Mouse (Mus musculus) gonadal fat pad, adult 2 months (tissue): ENCODE measurements around the gene Slc39a10. TPM values are rescaled to one million over a fixed set of nuclear protein-coding genes. Genes with fewer than 3 reads are reported as not detected.
"Not testable (repeated sequence)": the region's sequence is repeated elsewhere in the genome, so short reads cannot be mapped to it uniquely, and the experiment has no call there.

ENCODE experiments used
- DNase-seq: peaks from one replicate; pipeline ENCODE4 v3.0.0-alpha.2; 2012; ENCODE audit warnings: low read depth
- polyA plus RNA-seq: library from polyadenylated mRNA; depleted of rRNA; stranded (reverse); fragments of >200 nt; gene quantifications from 2 replicates; pipeline ENCODE4 v1.2.3, GENCODE M21; 2012

Slc39a10 gene
- polyA plus RNA-seq, 1 experiment = 11.9 TPM

DNA sequence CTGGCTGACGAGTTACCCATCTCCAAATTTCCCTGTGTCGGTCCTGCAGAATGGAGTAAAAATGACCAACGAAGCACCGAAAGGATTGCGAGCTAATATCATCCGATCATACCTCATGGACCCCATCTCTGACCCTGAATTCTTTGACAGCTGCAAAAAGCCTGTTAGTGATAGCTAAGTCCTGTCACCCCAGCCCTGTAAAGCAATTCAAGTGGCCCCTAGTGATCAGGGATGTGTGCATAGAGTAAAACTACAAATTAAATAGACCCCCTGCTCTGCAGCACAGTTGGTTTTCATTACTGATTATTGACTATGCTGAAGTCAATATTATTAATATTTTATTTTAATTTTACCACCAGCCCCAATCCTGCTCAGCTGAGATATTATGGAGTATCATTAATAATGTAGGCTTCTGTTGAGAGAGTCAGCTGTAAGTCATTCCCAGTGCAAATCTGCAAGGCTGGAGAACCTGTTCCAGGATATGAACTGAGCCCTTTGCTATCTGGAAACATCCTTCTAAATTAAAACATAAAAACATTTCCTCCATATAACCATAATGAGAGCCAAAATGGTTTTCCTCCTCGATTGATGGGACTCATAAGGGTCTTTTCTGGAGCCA is 122.5 kb downstream of the Slc39a10 start:
- DNase-seq = not testable (repeated sequence)

DNA sequence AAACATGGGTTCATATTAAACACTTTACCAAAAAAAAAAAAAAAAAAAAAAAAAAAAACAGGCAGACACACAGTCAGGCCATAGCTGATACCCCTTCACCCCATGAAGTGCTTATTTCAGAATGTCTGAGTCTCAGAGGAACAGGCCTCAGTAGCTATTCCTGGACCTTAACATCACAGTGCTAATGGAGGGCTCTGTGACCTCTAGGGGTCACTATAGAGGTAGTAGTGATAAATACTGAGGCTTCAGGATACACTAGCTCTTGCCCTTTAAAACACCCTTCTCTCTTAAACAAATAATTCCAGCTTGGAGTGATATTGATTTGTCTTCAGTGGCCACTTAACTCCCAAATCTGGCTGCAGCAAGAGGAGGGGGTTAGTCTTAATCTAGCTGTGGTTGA is 123.3 kb downstream of the Slc39a10 start:
- not testable (repeated sequence) for DNase-seq

DNA sequence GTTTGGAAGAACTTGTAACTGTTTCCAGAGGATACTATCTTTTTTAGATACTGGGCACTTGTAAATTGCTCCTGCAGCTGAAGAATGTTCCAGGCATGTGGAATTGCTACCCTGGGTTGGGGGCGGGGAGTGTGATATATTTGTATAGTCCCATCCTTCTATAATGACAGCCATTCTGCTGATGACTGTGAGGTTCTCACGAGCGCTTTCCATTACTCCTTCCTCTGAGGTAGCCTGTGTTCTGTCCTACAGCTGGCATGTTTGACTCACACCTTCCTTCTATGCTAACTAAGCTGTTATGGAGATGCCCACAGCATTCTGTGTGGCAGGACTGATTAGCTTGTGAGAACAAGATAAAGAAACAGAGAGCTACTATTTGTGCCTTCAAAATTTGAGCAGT is 128.1 kb downstream of the Slc39a10 start:
- not testable (repeated sequence) for DNase-seq
